In the genomic region with DNA sequence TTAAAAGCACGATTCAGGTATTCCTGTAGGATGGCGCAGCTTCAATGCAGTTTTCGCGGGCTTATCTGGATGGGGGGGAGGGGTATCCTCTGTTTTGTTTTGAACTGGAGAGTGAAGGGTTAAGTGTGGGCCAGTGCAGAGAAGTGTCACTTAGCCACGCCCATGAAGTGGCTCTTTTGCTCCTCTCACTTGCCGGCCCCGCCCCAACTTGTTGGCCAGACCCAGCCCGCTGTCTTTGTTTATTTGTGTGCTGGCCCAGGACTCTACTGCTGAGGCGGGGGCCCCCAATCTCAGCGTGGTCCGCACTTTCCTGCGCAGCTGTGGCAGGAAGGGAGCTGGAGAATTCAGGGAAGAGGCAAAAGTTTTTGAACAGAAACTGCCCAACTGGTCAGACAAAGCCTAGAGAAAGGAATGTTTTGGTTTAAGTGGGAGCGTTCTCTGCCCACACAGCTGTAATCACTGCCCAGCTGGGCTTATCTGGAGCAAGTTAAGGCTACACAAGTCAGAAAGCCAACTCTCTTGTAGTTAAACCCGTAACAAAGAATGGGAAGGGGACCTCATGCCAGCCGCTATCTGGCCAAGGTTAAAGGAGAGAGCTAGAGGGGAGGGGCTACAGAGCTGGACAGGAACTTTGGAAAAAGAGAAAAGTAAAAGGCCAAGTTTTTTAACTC, we compare ENCODE assay signal across 8 mouse cellular contexts. TPM values are rescaled to one million over a fixed set of nuclear protein-coding genes. Genes with fewer than 3 reads are reported as not detected.
DNase-seq lines count a peak whose midpoint lies in the region; ATAC-seq lines count a peak whose summit lies in the region.

No protein-coding gene starts in this region.

- no peak overlapping the region for H3K9ac ChIP-seq in liver, embryonic 11.5 days (ENCODE audit: low read depth, low read length)

- H3K4me3 ChIP-seq in hindbrain, embryonic 10.5 days = peak overlapping the region; percentile 33
- no peak overlapping the region; the same call in 1 of the 2 replicates for H3K4me3 ChIP-seq in liver, embryonic 11.5 days (ENCODE audit: low read depth, low read length)

- H3K27me3 ChIP-seq in hindbrain, embryonic 10.5 days (ENCODE audit: insufficient read depth, poor library complexity, severe bottlenecking) = no peaks in the 10 kb centered on the region
- no peaks in the 10 kb centered on the region for H3K27me3 ChIP-seq in liver, embryonic 11.5 days (replicated peaks; ENCODE audit: control insufficient read depth, insufficient read depth, low read length)

- no peaks in the 10 kb centered on the region for H3K9me3 ChIP-seq in hindbrain, embryonic 10.5 days
- H3K9me3 ChIP-seq in liver, embryonic 11.5 days (ENCODE audit: control insufficient read depth, low read length) = no peaks in the 10 kb centered on the region

- no peaks in the 10 kb centered on the region for H3K36me3 ChIP-seq in hindbrain, embryonic 10.5 days
- H3K36me3 ChIP-seq in liver, embryonic 11.5 days (ENCODE audit: control insufficient read depth, insufficient read depth, low read length) = no peaks in the 10 kb centered on the region

- ATAC-seq in frontal cortex, adult (ENCODE audit: low TSS enrichment) = 0 out of 2 replicates have a peak, but pooled peaks have one; percentile 38
- ATAC-seq in liver, embryonic 11.5 days (replicated peaks; ENCODE audit: low FRiP score) = peak; percentile 76

- no peak for DNase-seq in frontal cortex, postnatal 14 days (ENCODE audit: low spot score in 2 of 2)
- DNase-seq in embryo, embryonic 11.5 days (ENCODE audit: low read depth, low spot score) = peak; percentile 57
- peak; percentile 69 for DNase-seq in hindbrain, embryonic 10.5 days (ENCODE audit: low spot score)
- no peak for DNase-seq in liver, embryonic 11.5 days (ENCODE audit: low spot score)
- peak; percentile 61 for DNase-seq in retina, postnatal 1 day
- DNase-seq in spleen, postnatal 4 days (ENCODE audit: low spot score in 2 of 2) = no peak
- DNase-seq in thymus, postnatal 14 days = no peak

- H3K4me2 ChIP-seq in liver, embryonic 11.5 days = peak overlapping the region; percentile 37

- no peaks in the 10 kb centered on the region for H3K4me1 ChIP-seq in hindbrain, embryonic 10.5 days (replicated peaks)
- no peaks in the 10 kb centered on the region for H3K4me1 ChIP-seq in liver, embryonic 11.5 days (replicated peaks; ENCODE audit: control insufficient read depth, insufficient read depth, low read length)

- H3K27ac ChIP-seq in hindbrain, embryonic 10.5 days = peak overlapping the region; percentile 77
- H3K27ac ChIP-seq in liver, embryonic 11.5 days (ENCODE audit: low read depth, low read length) = no peak overlapping the region

- WGBS in hindbrain, embryonic 10.5 days = 0% methylated on average over 15 of the region's 15 CpGs
- 6% methylated on average over 8 of the region's 15 CpGs for WGBS in liver, embryonic 11.5 days

RNA-seq across cellular contexts. Expression of a gene that starts 9.3 kb away (rescaled TPM):
- not detected in 2 replicates for polyA plus RNA-seq in hindbrain, embryonic 10.5 days (2016; fragmentation: Nextera tagmentation; extraction: Ambion mirVana)
- not detected in 2 replicates for polyA plus RNA-seq in liver, embryonic 11.5 days (2014; fragmentation: Nextera tagmentation; extraction: Ambion mirVana)

RNA-seq across cellular contexts. Expression of a gene that starts 11.9 kb away (rescaled TPM):
- not detected in 2 replicates for polyA plus RNA-seq in hindbrain, embryonic 10.5 days (2016; fragmentation: Nextera tagmentation; extraction: Ambion mirVana)
- not detected in 2 replicates for polyA plus RNA-seq in liver, embryonic 11.5 days (2014; fragmentation: Nextera tagmentation; extraction: Ambion mirVana)

Comparison
In these comparisons a context has a peak if more than half of its experiments do, and no peak if none do; other contexts are left out.
1. DNase-seq: peak in embryo, embryonic 11.5 days (single experiment), hindbrain, embryonic 10.5 days (single experiment) and retina, postnatal 1 day (single experiment); none in frontal cortex, postnatal 14 days (0 of 2), liver, embryonic 11.5 days (single experiment), spleen, postnatal 4 days (0 of 2) and thymus, postnatal 14 days (single experiment).